7 mouse cellular contexts compared by ENCODE assay signal in the genomic region with DNA sequence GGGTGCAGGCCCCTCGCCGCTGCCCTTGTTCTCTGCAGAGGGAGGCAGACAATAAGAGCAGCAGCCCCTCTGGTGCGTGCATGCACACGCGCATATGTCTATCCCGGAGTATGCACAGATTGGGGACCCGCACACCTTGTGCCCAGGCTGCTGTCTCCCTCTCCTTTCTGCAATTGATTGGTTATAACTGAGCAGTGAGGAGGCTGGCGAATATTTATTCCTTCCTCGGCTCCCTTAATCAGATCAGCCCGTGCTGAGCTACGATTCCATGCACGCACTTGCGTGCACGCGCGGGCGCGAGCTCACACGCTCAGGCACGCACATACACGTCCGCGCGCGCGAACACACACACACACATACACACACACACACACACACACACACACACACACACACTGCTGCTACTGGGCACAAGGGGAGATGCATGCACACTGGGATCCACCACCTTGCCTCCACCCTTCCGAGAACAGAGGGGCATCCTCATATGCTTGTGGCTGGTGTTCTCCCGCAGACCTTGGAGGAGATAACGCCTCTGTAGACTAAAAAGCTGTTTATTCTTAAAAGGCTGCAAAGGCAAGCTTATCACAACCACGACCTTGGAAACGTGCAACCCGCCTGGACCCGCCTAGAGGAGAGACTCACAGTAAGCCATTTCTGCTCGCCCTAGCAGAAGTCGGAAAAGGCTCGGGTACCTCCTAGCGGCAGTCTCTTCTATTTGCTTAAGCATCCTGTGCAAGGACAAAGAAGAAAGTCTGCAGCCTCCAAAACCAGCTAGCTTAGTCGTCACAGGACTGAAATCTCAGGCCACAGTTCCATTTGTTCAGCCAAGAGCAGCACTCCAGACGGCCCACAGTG. TPM values are rescaled to one million over a fixed set of nuclear protein-coding genes. Genes with fewer than 3 reads are reported as not detected.
DNase-seq lines count a peak whose midpoint lies in the region; ATAC-seq and TF ChIP-seq lines count a peak whose summit lies in the region.

No protein-coding gene starts in this region.

- H3K79me2 ChIP-seq in heart, adult 2 months (replicated peaks; ENCODE audit: control insufficient read depth, insufficient read depth, low read length): no peaks in the 10 kb centered on the region

- DNase-seq in adrenal gland, postnatal 14 days: peak; percentile 69
- DNase-seq in heart, adult 2 months: peak in 1 of 2 experiments; percentile 47
- DNase-seq in kidney, adult 2 months: peak; percentile 86
- peak; percentile 78 for DNase-seq in limb, embryonic 10.5 days (ENCODE audit: low spot score)
- DNase-seq in midbrain, embryonic 10.5 days (ENCODE audit: low spot score): peak; percentile 84

- peak overlapping the region; percentile 27; the same call in 1 of the 2 replicates for H3K4me3 ChIP-seq in heart, adult 2 months
- H3K4me3 ChIP-seq in kidney, adult 2 months (ENCODE audit: insufficient read depth, low read depth, low read length): peak overlapping the region; percentile 65
- peak overlapping the region; percentile 71 for H3K4me3 ChIP-seq in limb, embryonic 10.5 days
- H3K4me3 ChIP-seq in midbrain, embryonic 10.5 days: peak overlapping the region; percentile 77
- H3K4me3 ChIP-seq in small intestine, adult 2 months (ENCODE audit: low read depth, low read length): peak overlapping the region; percentile 53

- ATAC-seq in common myeloid progenitor, adult 5-6 weeks (replicated peaks; ENCODE audit: low read depth, poor library complexity, severe bottlenecking): peak; percentile 94

- intact Hi-C loops in heart, adult 2 months (cut with DNase I): loop anchor here (1.0 to 10.0 kb wide), 3 partner anchors 90 to 185 kb away; no protein-coding TSS in a partner anchor

- no peaks in the 10 kb centered on the region for H3K4me1 ChIP-seq in heart, adult 2 months (ENCODE audit: control insufficient read depth, insufficient read depth, low read length)
- H3K4me1 ChIP-seq in kidney, adult 2 months (ENCODE audit: control insufficient read depth, insufficient read depth, low read length): no peaks in the 10 kb centered on the region
- peaks cover 20% of the 10 kb centered on the region for H3K4me1 ChIP-seq in limb, embryonic 10.5 days
- peaks cover 25% of the 10 kb centered on the region for H3K4me1 ChIP-seq in midbrain, embryonic 10.5 days
- H3K4me1 ChIP-seq in small intestine, adult 2 months (ENCODE audit: control insufficient read depth, insufficient read depth, insufficient read length, low read length): no peaks in the 10 kb centered on the region

- WGBS in heart, adult 2 months: under 1% methylated on average over 39 of the region's 39 CpGs
- 0% methylated on average over 39 of the region's 39 CpGs for WGBS in kidney, adult 2 months
- WGBS in limb, embryonic 10.5 days: under 1% methylated on average over 39 of the region's 39 CpGs
- under 1% methylated on average over 39 of the region's 39 CpGs for WGBS in midbrain, embryonic 10.5 days
- WGBS in small intestine, adult 2 months: 2% methylated on average over 39 of the region's 39 CpGs

- H3K9me3 ChIP-seq in limb, embryonic 10.5 days (replicated peaks): no peaks in the 10 kb centered on the region
- no peaks in the 10 kb centered on the region for H3K9me3 ChIP-seq in midbrain, embryonic 10.5 days (replicated peaks)

- no peak for TF ChIP-seq EP300 in heart, adult 2 months (IDR thresholded peaks at IDR 0.05; ENCODE audit: insufficient read depth, low read depth, low read length)

- TF ChIP-seq CTCF in heart, adult 2 months (IDR thresholded peaks at IDR 0.05): peak; percentile 69
- TF ChIP-seq CTCF in kidney, adult 2 months (conservative IDR thresholded peaks at IDR 0.05; ENCODE audit: insufficient read depth, insufficient read length, low read depth, low read length): peak; percentile 73
- peak; percentile 39; the same call in 1 of the 2 replicates for TF ChIP-seq CTCF in small intestine, adult 2 months (IDR thresholded peaks at IDR 0.05; ENCODE audit: extremely low read depth, insufficient read length, insufficient replicate concordance, low read depth, low read length)

- H3K27ac ChIP-seq in heart, adult 2 months: no peak overlapping the region
- peak overlapping the region; percentile 61 for H3K27ac ChIP-seq in kidney, adult 2 months (ENCODE audit: insufficient read depth, low read depth, low read length)
- H3K27ac ChIP-seq in limb, embryonic 10.5 days: peak overlapping the region; percentile 87
- peak overlapping the region; percentile 93 for H3K27ac ChIP-seq in midbrain, embryonic 10.5 days (replicated peaks)
- no peak overlapping the region for H3K27ac ChIP-seq in small intestine, adult 2 months (ENCODE audit: insufficient read depth, low read depth, low read length)

- H3K36me3 ChIP-seq in heart, adult 2 months (ENCODE audit: control insufficient read depth, insufficient read depth, low read length): no peaks in the 10 kb centered on the region
- H3K36me3 ChIP-seq in kidney, adult 2 months (ENCODE audit: control insufficient read depth, insufficient read depth, low read length): no peaks in the 10 kb centered on the region
- no peaks in the 10 kb centered on the region for H3K36me3 ChIP-seq in limb, embryonic 10.5 days
- H3K36me3 ChIP-seq in midbrain, embryonic 10.5 days: peaks cover 9% of the 10 kb centered on the region
- no peaks in the 10 kb centered on the region for H3K36me3 ChIP-seq in small intestine, adult 2 months (ENCODE audit: control insufficient read depth, insufficient read depth, low read length)

- no peak overlapping the region; the same call in 1 of the 2 replicates for H3K9ac ChIP-seq in heart, adult 2 months (ENCODE audit: low read depth, low read length)

- peaks cover 6% of the 10 kb centered on the region for H3K27me3 ChIP-seq in heart, adult 2 months (ENCODE audit: control insufficient read depth, insufficient read depth, low read length)
- H3K27me3 ChIP-seq in kidney, adult 2 months (replicated peaks; ENCODE audit: control insufficient read depth, insufficient read depth, low read length): no peaks in the 10 kb centered on the region
- H3K27me3 ChIP-seq in limb, embryonic 10.5 days (ENCODE audit: low read depth, poor library complexity, severe bottlenecking): peaks cover 23% of the 10 kb centered on the region
- H3K27me3 ChIP-seq in midbrain, embryonic 10.5 days (ENCODE audit: low read depth, poor library complexity, severe bottlenecking): peaks cover 15% of the 10 kb centered on the region
- H3K27me3 ChIP-seq in small intestine, adult 2 months (ENCODE audit: control insufficient read depth, insufficient read depth, low read length): 0 out of 2 replicates have a peak, but pooled peaks cover 3% of the 10 kb centered on the region

- no peak for TF ChIP-seq POLR2A in heart, adult 2 months (IDR thresholded peaks at IDR 0.05; ENCODE audit: insufficient read depth, low read depth, low read length)
- TF ChIP-seq POLR2A in kidney, adult 2 months (IDR thresholded peaks at IDR 0.05; ENCODE audit: low read depth, low read length): no peak
- TF ChIP-seq POLR2A in small intestine, adult 2 months (IDR thresholded peaks at IDR 0.05; ENCODE audit: low read depth, low read length): no peak

RNA-seq across cellular contexts. Expression of a gene that starts 0.5 kb away (rescaled TPM):
- total RNA-seq in adrenal gland, postnatal 14 days (2021): 1.9 and 2.8 TPM in 2 replicates
- total RNA-seq in common myeloid progenitor, adult 5-6 weeks (2017): 0.50 TPM in 1 of 2 replicates, not detected in the other
- total RNA-seq in heart, adult 2 months (2021): under 1 TPM; 0.10 to 0.11 TPM
- polyA plus RNA-seq in heart, adult 2 months (2012; rRNA removed): 0.10 and 0.15 TPM in 2 replicates
- 13.2 and 14.3 TPM in 2 replicates for polyA plus RNA-seq in kidney, adult 2 months (2012; rRNA removed)
- 0.73 and 0.91 TPM in 2 replicates for polyA plus RNA-seq in limb, embryonic 10.5 days (2016; fragmentation: Nextera tagmentation; extraction: Ambion mirVana)
- 3.2 and 3.9 TPM in 2 replicates for polyA plus RNA-seq in midbrain, embryonic 10.5 days (2016; fragmentation: Nextera tagmentation; extraction: Ambion mirVana)
- 0.05 and 0.19 TPM in 2 replicates for polyA plus RNA-seq in small intestine, adult 2 months (2012; rRNA removed)

Comparison
In these comparisons a context has a peak if more than half of its experiments do, and no peak if none do; other contexts are left out.
1. H3K27ac ChIP-seq: peak in kidney, adult 2 months (single experiment), limb, embryonic 10.5 days (single experiment) and midbrain, embryonic 10.5 days (single experiment); none in heart, adult 2 months (single experiment) and small intestine, adult 2 months (single experiment).
2. H3K4me3 ChIP-seq: peak in every context shown above with its lines; median percentile 77 in midbrain, embryonic 10.5 days; 71 in limb, embryonic 10.5 days; 65 in kidney, adult 2 months; 53 in small intestine, adult 2 months; 27 in heart, adult 2 months.
3. Peak in every context shown above with its lines, with median percentiles within 50 percentile points of each other: CTCF ChIP-seq.